13 mouse cellular contexts compared by ENCODE assay signal in the genomic region with DNA sequence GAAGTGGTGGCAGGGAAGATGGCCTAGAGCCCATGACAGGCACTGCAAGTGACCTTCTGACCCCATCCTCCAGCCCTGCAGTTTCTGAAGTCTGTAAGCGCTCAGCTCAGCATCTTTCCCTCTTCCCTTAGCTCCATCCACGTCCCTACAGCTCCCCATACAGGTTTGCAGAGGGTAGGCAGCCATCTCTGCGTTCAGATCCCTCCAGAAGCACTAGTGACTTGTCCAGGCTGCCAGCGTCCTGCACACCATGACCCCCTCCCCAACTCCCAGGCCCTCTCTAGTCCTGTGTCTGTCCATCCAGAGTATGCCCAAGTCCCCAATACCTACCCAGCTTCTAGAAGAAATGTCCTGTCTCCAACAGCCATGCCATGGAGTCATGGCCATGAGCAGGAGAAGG. TPM values are rescaled to one million over a fixed set of nuclear protein-coding genes. Genes with fewer than 3 reads are reported as not detected.
A peak's percentile ranks its signal among the peaks of the same experiment; 100 is the strongest.
DNase-seq lines count a peak whose midpoint lies in the region; ATAC-seq and TF ChIP-seq lines count a peak whose summit lies in the region.
"Had no signal": no experiment of that assay in that cellular context is flagged by ENCODE, and none has a peak within 500 bp of the region (broad histone marks: within the 10 kb centered on the region; RNA-seq: fewer than 3 reads in every experiment).

No protein-coding gene starts in this region.

- H3K9me3 ChIP-seq in forebrain, embryonic 15.5 days = no peaks in the 10 kb centered on the region
- H3K9me3 ChIP-seq in forebrain, embryonic 14.5 days (replicated peaks; ENCODE audit: control insufficient read depth, low read length) = no peaks in the 10 kb centered on the region
- H3K9me3 ChIP-seq in E14TG2a.4 (ENCODE audit: low read length) = no peaks in the 10 kb centered on the region
- H3K9me3 ChIP-seq: limb, embryonic 12.5 days; midbrain, embryonic 12.5 days; neural tube, embryonic 13.5 days had no signal

- ATAC-seq in forebrain, embryonic 15.5 days (replicated peaks) = peak; percentile 41; the same call in 1 of the 2 replicates
- ATAC-seq in forebrain, embryonic 14.5 days = no peak

- H3K4me2 ChIP-seq in forebrain, embryonic 15.5 days (replicated peaks) = no peak overlapping the region
- no peak overlapping the region for H3K4me2 ChIP-seq in forebrain, embryonic 14.5 days (ENCODE audit: low read length)
- H3K4me2 ChIP-seq: limb, embryonic 12.5 days; midbrain, embryonic 12.5 days; neural tube, embryonic 13.5 days had no signal

- no peaks in the 10 kb centered on the region for H3K36me3 ChIP-seq in forebrain, embryonic 15.5 days
- H3K36me3 ChIP-seq in forebrain, embryonic 14.5 days (ENCODE audit: control insufficient read depth, insufficient read depth, low read length) = no peaks in the 10 kb centered on the region
- H3K36me3 ChIP-seq in E14TG2a.4 (ENCODE audit: insufficient read depth, low read length) = peaks cover 34% of the 10 kb centered on the region
- H3K36me3 ChIP-seq: limb, embryonic 12.5 days; midbrain, embryonic 12.5 days; neural tube, embryonic 13.5 days had no signal

- peaks cover 17% of the 10 kb centered on the region for H3K4me1 ChIP-seq in forebrain, embryonic 15.5 days
- peaks cover 4% of the 10 kb centered on the region for H3K4me1 ChIP-seq in forebrain, embryonic 14.5 days (ENCODE audit: control insufficient read depth, insufficient read depth, low read length)
- H3K4me1 ChIP-seq in E14TG2a.4 (replicated peaks; ENCODE audit: low read depth, low read length) = peaks cover 83% of the 10 kb centered on the region
- peaks cover 10% of the 10 kb centered on the region for H3K4me1 ChIP-seq in brown adipose tissue, adult 24 weeks (ENCODE audit: control insufficient read depth, insufficient read depth, insufficient read length, low read length)

- H3K27me3 ChIP-seq in forebrain, embryonic 15.5 days = no peaks in the 10 kb centered on the region
- no peaks in the 10 kb centered on the region for H3K27me3 ChIP-seq in forebrain, embryonic 14.5 days (replicated peaks; ENCODE audit: control insufficient read depth, insufficient read depth, low read length)
- H3K27me3 ChIP-seq in E14TG2a.4 (ENCODE audit: insufficient read depth, low read length) = no peaks in the 10 kb centered on the region
- H3K27me3 ChIP-seq: CH12.LX; limb, embryonic 12.5 days; neural tube, embryonic 13.5 days had no signal

- 40% methylated on average over 4 of the region's 4 CpGs for WGBS in forebrain, embryonic 15.5 days
- 49% methylated on average over 4 of the region's 4 CpGs for WGBS in forebrain, embryonic 14.5 days

- no peak for DNase-seq in forebrain, embryonic 14.5 days (ENCODE audit: low spot score)
- DNase-seq in left cerebral cortex, adult 18-20 months (ENCODE audit: low spot score in 2 of 2) = peak; percentile 42 to 45
- no peak for DNase-seq in left cerebral cortex, adult 11 months (ENCODE audit: low spot score)
- no peak for DNase-seq in spleen, postnatal 10 days (ENCODE audit: low spot score in 2 of 2)
- no peak for DNase-seq in urinary bladder, adult 18-20 months (ENCODE audit: low spot score in 2 of 2)
- DNase-seq: lung, adult 18-20 months had no signal

- H3K4me3 ChIP-seq in forebrain, embryonic 15.5 days = no peak overlapping the region
- no peak overlapping the region for H3K4me3 ChIP-seq in forebrain, embryonic 14.5 days (ENCODE audit: low read depth, low read length)
- peak overlapping the region; percentile 63 for H3K4me3 ChIP-seq in E14TG2a.4 (replicated peaks; ENCODE audit: low read length)
- no peak overlapping the region for H3K4me3 ChIP-seq in brown adipose tissue, adult 24 weeks (ENCODE audit: insufficient read depth, low read depth, low read length)
- H3K4me3 ChIP-seq: limb, embryonic 12.5 days; midbrain, embryonic 12.5 days; neural tube, embryonic 13.5 days had no signal

- TF ChIP-seq CTCF in E14TG2a.4 (conservative IDR thresholded peaks at IDR 0.05; ENCODE audit: low read length) = no peak

- no peak overlapping the region for H3K9ac ChIP-seq in forebrain, embryonic 15.5 days (replicated peaks)
- H3K9ac ChIP-seq in forebrain, embryonic 14.5 days (ENCODE audit: low read length) = no peak overlapping the region
- H3K9ac ChIP-seq: limb, embryonic 12.5 days; midbrain, embryonic 12.5 days; neural tube, embryonic 13.5 days had no signal

- H3K27ac ChIP-seq in forebrain, embryonic 15.5 days (replicated peaks) = no peak overlapping the region
- no peak overlapping the region for H3K27ac ChIP-seq in forebrain, embryonic 14.5 days (ENCODE audit: low read depth, low read length)
- H3K27ac ChIP-seq in brown adipose tissue, adult 24 weeks (replicated peaks; ENCODE audit: low read depth, low read length) = peak overlapping the region; percentile 12; the same call in 1 of the 2 replicates
- H3K27ac ChIP-seq: limb, embryonic 12.5 days; midbrain, embryonic 12.5 days; neural tube, embryonic 13.5 days had no signal

RNA-seq across cellular contexts. Expression of gene Mapkapk3, which starts 11.6 kb away (rescaled TPM):
- 1.4 and 1.8 TPM in 2 replicates for polyA plus RNA-seq in forebrain, embryonic 15.5 days (2015; fragmentation: Nextera tagmentation; extraction: Ambion mirVana)
- 1.4 and 1.9 TPM in 2 replicates for polyA plus RNA-seq in forebrain, embryonic 14.5 days (2014; fragmentation: Nextera tagmentation; extraction: Ambion mirVana)
- total RNA-seq in left cerebral cortex, adult 18-20 months (2021) = 1 to 10 TPM; 3.3 to 4.3 TPM
- 18.4 and 23.6 TPM in 2 replicates for polyA plus RNA-seq in brown adipose tissue, adult 24 weeks (2012; ENCODE audit: insufficient read depth, insufficient read length, missing spikeins)

RNA-seq across cellular contexts. Expression of gene Cish, which starts 17.7 kb away (rescaled TPM):
- 9.5 and 11.5 TPM in 2 replicates for polyA plus RNA-seq in forebrain, embryonic 15.5 days (2015; fragmentation: Nextera tagmentation; extraction: Ambion mirVana)
- 4.9 and 7.0 TPM in 2 replicates for polyA plus RNA-seq in forebrain, embryonic 14.5 days (2014; fragmentation: Nextera tagmentation; extraction: Ambion mirVana)
- 1 to 10 TPM; 6.9 to 9.1 TPM for total RNA-seq in left cerebral cortex, adult 18-20 months (2021)
- 23.1 and 44.9 TPM in 2 replicates for polyA plus RNA-seq in brown adipose tissue, adult 24 weeks (2012; ENCODE audit: insufficient read depth, insufficient read length, missing spikeins)

RNA-seq across cellular contexts. Expression of gene Dock3, which starts 46.4 kb away (rescaled TPM):
- polyA plus RNA-seq in forebrain, embryonic 15.5 days (2015; fragmentation: Nextera tagmentation; extraction: Ambion mirVana) = 19.7 and 23.4 TPM in 2 replicates
- polyA plus RNA-seq in forebrain, embryonic 14.5 days (2014; fragmentation: Nextera tagmentation; extraction: Ambion mirVana) = 9.1 and 12.9 TPM in 2 replicates
- total RNA-seq in left cerebral cortex, adult 18-20 months (2021) = 100 to 1,000 TPM; 199 to 214 TPM
- polyA plus RNA-seq in brown adipose tissue, adult 24 weeks (2012; ENCODE audit: insufficient read depth, insufficient read length, missing spikeins) = not detected in 2 replicates

Comparison
In these comparisons a context has a peak if more than half of its experiments do, and no peak if none do; other contexts are left out.
1. DNase-seq: peak in left cerebral cortex, adult 18-20 months (2 of 2); none in forebrain, embryonic 14.5 days (single experiment), left cerebral cortex, adult 11 months (single experiment), spleen, postnatal 10 days (0 of 2) and urinary bladder, adult 18-20 months (0 of 2).